Mouse (Mus musculus) spleen, adult 2 months (tissue): Measurements from ENCODE around the gene Pvalb.

ENCODE experiments used
- CTCF ChIP-seq: fragments of 200-500 bp; IDR thresholded peaks from 2 replicates; pipeline ENCODE4 v1.5.1; 2011; ENCODE audit warnings: mild to moderate bottlenecking, inconsistent platforms; ENCODE audit not compliant: insufficient read depth, insufficient read length, insufficient replicate concordance; ENCODE audit errors: extremely low read depth
- POLR2A ChIP-seq: fragments of 200-500 bp; IDR thresholded peaks from 2 replicates; pipeline ENCODE4 v1.6.1; 2011; ENCODE audit warnings: low read depth, low read length, inconsistent platforms

DNA sequence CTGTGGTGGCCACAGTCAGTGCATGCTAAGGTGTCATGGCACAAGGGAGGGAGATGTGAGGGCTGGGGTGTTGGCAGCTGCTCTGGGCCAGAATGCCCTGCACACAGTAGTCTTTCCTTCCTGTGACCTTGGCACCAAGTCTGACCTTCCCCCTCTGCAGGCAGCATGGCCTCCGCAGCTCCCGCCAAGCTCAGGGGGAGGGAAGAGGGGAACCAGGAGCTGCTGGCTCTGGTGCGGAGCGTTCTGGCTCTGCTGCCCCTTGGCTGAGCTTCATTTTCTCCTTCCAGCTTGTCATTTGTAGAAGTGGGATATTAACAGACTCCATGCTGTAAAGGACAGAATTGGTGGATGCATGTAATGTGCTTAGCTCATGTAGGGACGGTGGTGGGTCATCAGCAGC, 47.9 kb downstream of the Pvalb start:
- TF ChIP-seq POLR2A (no peak), CTCF (no peak)
